Mouse (Mus musculus) kidney, adult 2 months (tissue): ENCODE measurements at regions not wholly inside any gene's neighbourhood (a gene's known extent, or its start where the extent isn't known, plus 50 kb on each side); places are given as distances from the start of the nearest gene placed in this dataset.
A peak's percentile ranks its signal among the peaks of the same experiment; 100 is the strongest.
"Not testable (repeated sequence)": the region's sequence is repeated elsewhere in the genome, so short reads cannot be mapped to it uniquely, and the experiment has no call there.

Source experiments
- DNase-seq: peaks from one replicate; pipeline ENCODE4 v3.0.0; 2021
- H3K27ac ChIP-seq: fragments of 200-500 bp; 2 replicates; pipeline ENCODE4 v1.5.1; 2012; ENCODE audit warnings: low read depth, low read length, control low read depth, inconsistent platforms; ENCODE audit not compliant: insufficient read depth
- H3K27me3 ChIP-seq: fragments of 200-500 bp; replicated peaks from 2 replicates; pipeline ENCODE4 v1.6.1; 2012; ENCODE audit warnings: mild to moderate bottlenecking, moderate library complexity, low read length, inconsistent platforms; ENCODE audit not compliant: control insufficient read depth, insufficient read depth
- H3K36me3 ChIP-seq: fragments of 200-500 bp; 2 replicates; pipeline ENCODE4 v1.6.1; 2012; ENCODE audit warnings: mild to moderate bottlenecking, moderate library complexity, low read length, inconsistent platforms; ENCODE audit not compliant: control insufficient read depth, insufficient read depth
- H3K4me1 ChIP-seq: fragments of 200-500 bp; 2 replicates; pipeline ENCODE4 v1.6.1; 2011; ENCODE audit warnings: low read length; ENCODE audit not compliant: control insufficient read depth, insufficient read depth
- H3K4me3 ChIP-seq: fragments of 200-500 bp; 2 replicates; pipeline ENCODE4 v1.5.1; 2011; ENCODE audit warnings: mild to moderate bottlenecking, low read depth, low read length, control low read depth; ENCODE audit not compliant: insufficient read depth
- CTCF ChIP-seq: fragments of 200-500 bp; conservative IDR thresholded peaks from 2 replicates; pipeline ENCODE4 v1.5.1; 2011; ENCODE audit warnings: low read depth, mild to moderate bottlenecking, control low read depth, low read length, moderate library complexity, mixed read lengths; ENCODE audit not compliant: insufficient read depth, insufficient read length
- POLR2A ChIP-seq: fragments of 200-500 bp; IDR thresholded peaks from one replicate; pipeline ENCODE4 v1.6.1; 2011; ENCODE audit warnings: low read depth, low read length, control low read depth
- WGBS: fragments of 180-500 bp; shearing (Covaris S2); methylation state at CpG from one replicate; pipeline ENCODE4 v1.1.7; 2018; 5-methylcytosine and 5-hydroxymethylcytosine counted together

DNA sequence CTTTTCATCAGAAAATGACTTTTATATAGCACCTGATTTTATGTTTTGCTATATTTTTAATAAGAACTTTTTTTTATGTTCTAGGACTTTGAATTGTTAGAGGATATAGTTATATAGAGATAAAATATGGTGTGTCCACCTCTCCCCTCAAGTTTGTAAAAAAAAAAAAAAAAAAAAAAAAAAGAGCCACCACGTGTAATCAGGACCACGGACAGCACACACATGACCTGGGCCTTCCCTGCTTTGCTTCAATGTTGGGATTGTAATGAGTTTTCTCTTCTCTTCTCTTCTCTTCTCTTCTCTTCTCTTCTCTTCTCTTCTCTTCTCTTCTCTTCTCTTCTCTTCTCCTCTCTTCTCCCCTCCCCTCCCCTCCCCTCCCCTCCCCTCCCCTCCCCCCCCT is 78.5 kb downstream of the 1700010I14Rik start:
- 14% methylated on average over 2 of the region's 2 CpGs for WGBS
- not testable (repeated sequence) for H3K27ac ChIP-seq, H3K4me3 ChIP-seq, H3K27me3 ChIP-seq, H3K4me1 ChIP-seq, DNase-seq, H3K36me3 ChIP-seq

DNA sequence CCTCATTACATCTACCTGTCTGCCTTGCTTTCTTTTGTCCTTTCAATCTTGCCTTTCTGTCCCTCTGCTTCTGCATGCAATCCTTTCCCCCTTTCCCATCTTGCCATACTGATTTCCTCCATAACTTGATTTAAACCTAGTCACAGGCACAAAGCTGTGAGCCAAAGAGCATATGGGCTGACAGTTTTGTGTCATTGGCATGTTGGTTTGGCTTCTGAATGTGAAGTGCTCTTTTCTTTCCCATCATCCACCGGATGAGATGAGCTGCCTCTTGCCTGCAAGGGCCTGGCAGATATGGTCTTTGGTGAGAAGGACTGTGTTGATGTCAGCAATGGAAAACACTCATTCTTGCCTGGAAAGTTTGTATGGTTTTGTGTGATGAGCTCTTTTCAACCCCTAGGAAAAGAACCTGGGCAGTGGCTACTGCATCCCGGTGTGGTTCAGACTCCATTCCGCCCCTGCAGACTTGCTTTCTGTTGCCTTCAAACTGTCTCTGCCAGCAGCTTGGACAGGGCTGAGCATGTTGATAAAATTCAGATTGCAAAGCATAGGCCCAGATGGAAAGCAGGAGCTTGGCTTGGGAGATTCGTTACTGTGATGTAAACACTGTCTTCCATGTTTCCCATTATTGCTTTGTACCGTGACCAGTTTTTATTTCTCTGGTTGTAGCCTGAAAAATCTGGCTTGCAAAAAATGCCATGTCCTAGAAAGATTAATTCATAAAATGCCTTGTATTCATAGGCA is 80.9 kb downstream of the 1700010I14Rik start:
- Histone ChIP-seq H3K27me3 (no peaks in the 10 kb centered on the region), H3K4me1 (no peaks in the 10 kb centered on the region), H3K4me3 (no peak overlapping the region), H3K27ac (no peak overlapping the region), H3K36me3 (no peaks in the 10 kb centered on the region)
- TF ChIP-seq CTCF (no peak), POLR2A (no peak)
- 89% methylated on average over 5 of the region's 5 CpGs for WGBS
- no peak for DNase-seq

DNA sequence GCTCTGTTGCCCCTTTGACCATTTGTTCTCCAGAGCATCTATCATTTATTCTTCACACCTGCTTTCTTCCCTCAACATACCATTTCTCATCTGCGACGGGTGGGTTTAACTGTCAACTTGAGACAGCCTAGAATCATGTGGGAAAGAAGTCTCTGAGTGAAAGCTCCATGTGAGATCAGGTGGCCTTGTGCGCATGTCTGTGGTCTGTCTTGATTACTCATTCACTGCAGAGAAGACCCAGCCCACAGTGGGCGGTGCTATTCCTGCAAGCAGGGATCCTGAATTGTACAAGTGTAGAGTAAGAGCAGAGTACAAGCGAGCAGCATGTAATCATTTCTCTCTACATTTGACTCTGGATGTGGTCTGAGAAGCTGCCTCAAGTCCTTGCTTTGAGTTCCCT is 95.5 kb downstream of the 1700010I14Rik start:
- no peak overlapping the region for H3K27ac ChIP-seq
- 88% methylated on average over 5 of the region's 5 CpGs for WGBS
- no peaks in the 10 kb centered on the region for H3K27me3 ChIP-seq
- H3K4me1 ChIP-seq, result no peaks in the 10 kb centered on the region
- TF ChIP-seq POLR2A, result no peak
- no peak for TF ChIP-seq CTCF
- H3K36me3 ChIP-seq, result no peaks in the 10 kb centered on the region
- DNase-seq, result no peak
- no peak overlapping the region for H3K4me3 ChIP-seq

DNA sequence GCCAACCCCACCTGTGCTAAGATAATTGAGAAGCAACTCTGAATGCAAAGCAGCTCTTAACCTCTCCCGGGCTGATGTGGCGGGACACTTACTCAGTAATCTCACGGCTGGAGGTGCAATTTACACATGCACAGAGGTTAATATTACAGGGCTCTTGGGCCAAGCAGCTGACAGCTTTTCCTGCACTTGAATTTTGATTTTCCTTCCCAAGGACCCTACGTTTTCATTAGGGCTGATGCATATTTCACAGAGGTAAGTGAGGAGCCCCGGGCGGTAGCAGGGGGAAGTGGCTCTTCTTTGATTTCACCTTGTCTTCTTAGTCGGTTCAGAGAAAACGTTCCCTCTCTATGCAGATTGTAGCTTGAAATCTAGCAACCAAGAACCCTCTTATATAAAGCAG is 139.7 kb downstream of the 1700010I14Rik start:
- TF ChIP-seq CTCF, result no peak
- TF ChIP-seq POLR2A, result no peak
- no peak for DNase-seq
- H3K27me3 ChIP-seq, result no peaks in the 10 kb centered on the region; the same call in 1 of the 2 replicates
- WGBS, result 47% methylated on average over 8 of the region's 8 CpGs
- H3K4me3 ChIP-seq, result no peak overlapping the region
- H3K27ac ChIP-seq, result no peak overlapping the region
- H3K36me3 ChIP-seq, result no peaks in the 10 kb centered on the region
- H3K4me1 ChIP-seq, result no peaks in the 10 kb centered on the region

DNA sequence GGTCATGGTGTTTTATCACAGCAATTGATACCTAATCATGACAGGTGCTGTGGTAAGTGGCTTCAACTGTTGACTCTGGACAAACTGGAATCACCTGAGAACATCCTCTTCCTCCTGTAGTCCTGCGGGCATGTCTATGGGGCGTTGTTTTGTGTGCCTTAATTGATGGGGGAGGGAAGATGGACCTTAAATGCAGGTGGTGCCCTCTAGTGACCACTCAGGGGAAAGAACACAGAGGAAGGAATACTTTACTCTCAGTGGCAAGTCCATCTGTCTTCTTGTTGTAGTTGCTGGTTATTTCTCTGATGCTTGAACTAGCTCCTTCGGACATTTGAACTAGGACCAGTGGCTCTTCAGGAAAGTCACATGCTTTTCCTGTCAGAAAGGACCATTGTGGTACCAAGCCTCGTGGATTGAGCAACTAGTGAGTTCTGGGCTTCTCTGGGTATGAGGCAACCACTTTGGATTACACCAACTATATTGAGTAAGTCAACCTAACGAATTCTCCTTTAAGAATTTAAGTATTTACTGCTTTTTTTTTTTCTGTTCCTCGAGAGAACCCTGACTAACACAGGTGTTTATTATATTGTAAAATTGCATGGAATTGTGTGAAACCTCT is 157.6 kb downstream of the 1700010I14Rik start:
- H3K4me1 ChIP-seq, result no peaks in the 10 kb centered on the region
- H3K4me3 ChIP-seq, result no peak overlapping the region
- 60% methylated on average over 6 of the region's 6 CpGs for WGBS
- no peaks in the 10 kb centered on the region for H3K27me3 ChIP-seq
- TF ChIP-seq POLR2A (no peak), CTCF (peak; percentile 22; the same call in 1 of the 2 replicates)
- H3K27ac ChIP-seq, result no peak overlapping the region
- DNase-seq, result no peak
- no peaks in the 10 kb centered on the region for H3K36me3 ChIP-seq

DNA sequence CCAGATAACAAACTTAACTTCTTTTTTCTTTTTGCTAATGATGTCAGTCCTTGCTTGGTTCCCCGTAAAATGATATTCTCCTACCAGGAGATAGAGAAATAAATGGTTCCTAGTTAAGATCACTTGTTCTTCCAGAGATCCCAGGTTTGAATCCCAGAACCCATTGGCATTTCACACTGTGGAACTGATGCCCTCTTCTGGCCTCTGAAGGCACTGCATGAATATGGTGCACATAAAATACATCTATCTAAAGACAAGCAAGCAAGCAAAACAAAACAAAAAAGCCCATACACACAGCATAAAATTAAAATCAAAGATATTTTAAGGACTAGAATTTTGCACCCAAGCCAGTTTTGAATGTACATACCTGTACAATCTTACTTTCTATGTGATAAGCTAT is 162.5 kb downstream of the 1700010I14Rik start:
- no peaks in the 10 kb centered on the region for H3K4me1 ChIP-seq
- no peak overlapping the region for H3K4me3 ChIP-seq
- 91% methylated on average over 1 of the region's 1 CpGs for WGBS
- H3K27ac ChIP-seq, result no peak overlapping the region
- no peaks in the 10 kb centered on the region for H3K27me3 ChIP-seq
- TF ChIP-seq CTCF (0 out of 2 replicates have a peak, but pooled peaks have one; percentile 9), POLR2A (no peak)
- no peaks in the 10 kb centered on the region for H3K36me3 ChIP-seq
- no peak for DNase-seq

DNA sequence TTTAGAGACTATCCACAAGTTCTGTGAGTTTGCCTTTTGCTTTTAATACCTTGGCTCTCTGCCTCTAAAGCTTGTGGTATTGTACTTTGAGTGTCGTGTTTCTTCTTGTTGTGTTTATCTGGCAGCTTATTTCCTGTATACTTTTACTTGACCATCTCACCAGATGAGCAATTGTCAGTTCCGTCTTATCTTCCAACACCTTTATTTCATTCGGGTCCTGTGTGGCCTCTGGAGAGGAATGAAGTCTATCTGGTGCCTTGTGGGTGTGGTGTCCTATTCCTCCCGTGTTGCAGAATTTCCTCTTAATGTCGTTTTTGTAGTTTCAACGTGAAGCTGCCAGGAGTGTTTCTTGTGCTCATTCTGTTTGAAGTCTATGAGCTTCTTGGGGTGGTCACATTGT is 174.0 kb downstream of the 1700010I14Rik start:
- no peaks in the 10 kb centered on the region for H3K36me3 ChIP-seq
- DNase-seq, result no peak
- WGBS, result 65% methylated on average over 6 of the region's 6 CpGs
- no peaks in the 10 kb centered on the region for H3K27me3 ChIP-seq
- H3K4me1 ChIP-seq, result no peaks in the 10 kb centered on the region
- TF ChIP-seq POLR2A (no peak), CTCF (no peak)
- H3K4me3 ChIP-seq, result no peak overlapping the region
- H3K27ac ChIP-seq, result no peak overlapping the region
